ENCODE assay signal across 14 mouse cellular contexts in the genomic region with DNA sequence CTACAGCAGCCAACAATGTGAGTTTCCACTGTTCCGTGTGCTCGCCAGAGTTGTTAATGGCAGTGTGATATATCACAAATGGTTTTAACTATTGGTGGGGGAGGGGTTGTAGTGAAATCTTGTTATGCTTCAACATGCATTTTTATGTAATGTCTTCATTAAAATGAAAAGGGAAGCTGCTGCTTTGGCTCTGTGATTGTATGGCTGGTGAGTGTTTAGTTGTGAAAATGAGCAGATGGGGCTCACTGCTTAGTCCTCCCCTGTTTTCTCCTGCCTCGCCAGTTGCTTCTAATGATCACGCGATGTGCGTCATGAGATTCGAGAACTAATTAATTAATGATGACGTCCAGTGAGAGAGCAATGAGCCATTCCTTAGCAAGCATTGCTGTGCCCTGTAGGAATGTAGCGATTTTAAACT. TPM values are rescaled to one million over a fixed set of nuclear protein-coding genes. Genes with fewer than 3 reads are reported as not detected.
DNase-seq lines count a peak whose midpoint lies in the region; ATAC-seq and TF ChIP-seq lines count a peak whose summit lies in the region.
"Had no signal": no experiment of that assay in that cellular context is flagged by ENCODE, and none has a peak within 500 bp of the region (broad histone marks: within the 10 kb centered on the region; RNA-seq: fewer than 3 reads in every experiment).

No protein-coding gene starts in this region.

- H3K4me1 ChIP-seq in midbrain, postnatal 0 days (ENCODE audit: insufficient read depth, low read length) = no peaks in the 10 kb centered on the region
- H3K4me1 ChIP-seq in midbrain, embryonic 15.5 days = no peaks in the 10 kb centered on the region
- H3K4me1 ChIP-seq in forebrain, embryonic 15.5 days = peaks cover 9% of the 10 kb centered on the region
- H3K4me1 ChIP-seq in neural tube, embryonic 15.5 days = peaks cover 13% of the 10 kb centered on the region

- DNase-seq in frontal cortex, postnatal 10 days (ENCODE audit: low spot score in 2 of 2) = no peak
- DNase-seq in midbrain, postnatal 0 days (ENCODE audit: low spot score) = peak; percentile 63
- DNase-seq in adrenal gland, adult 8-10 months = no peak
- DNase-seq: cerebellum, adult 9-11 months; heart, adult 18-20 months; heart, postnatal 10 days; kidney, postnatal 4 days; lung, postnatal 4 days had no signal

- H3K4me2 ChIP-seq in midbrain, postnatal 0 days (ENCODE audit: low read depth, low read length, poor library complexity, severe bottlenecking) = no peak overlapping the region
- no peak overlapping the region for H3K4me2 ChIP-seq in midbrain, embryonic 15.5 days
- H3K4me2 ChIP-seq in forebrain, embryonic 15.5 days (replicated peaks) = no peak overlapping the region
- H3K4me2 ChIP-seq in neural tube, embryonic 15.5 days = peak overlapping the region; percentile 34; the same call in 1 of the 2 replicates

- WGBS in midbrain, postnatal 0 days = 60% methylated on average over 9 of the region's 9 CpGs
- 52% methylated on average over 9 of the region's 9 CpGs for WGBS in midbrain, embryonic 15.5 days
- 41% methylated on average over 9 of the region's 9 CpGs for WGBS in forebrain, embryonic 15.5 days
- 32% methylated on average over 9 of the region's 9 CpGs for WGBS in neural tube, embryonic 15.5 days

- no peak overlapping the region for H3K27ac ChIP-seq in midbrain, postnatal 0 days (ENCODE audit: low read depth, low read length)
- H3K27ac ChIP-seq in midbrain, embryonic 15.5 days = no peak overlapping the region
- peak overlapping the region; percentile 71 for H3K27ac ChIP-seq in forebrain, embryonic 15.5 days (replicated peaks)
- H3K27ac ChIP-seq in neural tube, embryonic 15.5 days (replicated peaks) = peak overlapping the region; percentile 66

- H3K4me3 ChIP-seq in midbrain, postnatal 0 days (ENCODE audit: low read depth, low read length) = no peak overlapping the region
- no peak overlapping the region for H3K4me3 ChIP-seq in midbrain, embryonic 15.5 days
- no peak overlapping the region for H3K4me3 ChIP-seq in forebrain, embryonic 15.5 days
- H3K4me3 ChIP-seq in neural tube, embryonic 15.5 days (replicated peaks) = no peak overlapping the region

- ATAC-seq in frontal cortex, adult (ENCODE audit: low TSS enrichment) = peak; percentile 43; the same call in 1 of the 2 replicates
- no peak for ATAC-seq in midbrain, postnatal 0 days (ENCODE audit: low FRiP score)
- no peak for ATAC-seq in midbrain, embryonic 15.5 days (replicated peaks)
- ATAC-seq in forebrain, embryonic 15.5 days (replicated peaks) = peak; percentile 70
- peak; percentile 84; the same call in 1 of the 2 replicates for ATAC-seq in neural tube, embryonic 15.5 days (ENCODE audit: low FRiP score)
- no peak for ATAC-seq in megakaryocyte-erythroid progenitor cell, adult 5-6 weeks (replicated peaks; ENCODE audit: low FRiP score, low TSS enrichment, poor library complexity, severe bottlenecking)
- ATAC-seq: intestine, postnatal 0 days had no signal

- no peaks in the 10 kb centered on the region for H3K9me3 ChIP-seq in midbrain, postnatal 0 days (ENCODE audit: low read length)
- no peaks in the 10 kb centered on the region for H3K9me3 ChIP-seq in midbrain, embryonic 15.5 days
- H3K9me3 ChIP-seq in forebrain, embryonic 15.5 days = no peaks in the 10 kb centered on the region
- H3K9me3 ChIP-seq in neural tube, embryonic 15.5 days (replicated peaks) = no peaks in the 10 kb centered on the region

- TF ChIP-seq CTCF in midbrain, postnatal 0 days (IDR thresholded peaks at IDR 0.05) = no peak

- H3K27me3 ChIP-seq in midbrain, postnatal 0 days (ENCODE audit: insufficient read depth, low read length) = no peaks in the 10 kb centered on the region
- peaks cover 4% of the 10 kb centered on the region; the same call in 1 of the 2 replicates for H3K27me3 ChIP-seq in midbrain, embryonic 15.5 days (replicated peaks)
- H3K27me3 ChIP-seq in forebrain, embryonic 15.5 days = peaks cover 30% of the 10 kb centered on the region
- peaks cover 3% of the 10 kb centered on the region; the same call in 1 of the 2 replicates for H3K27me3 ChIP-seq in neural tube, embryonic 15.5 days (replicated peaks)

- H3K9ac ChIP-seq in midbrain, postnatal 0 days (replicated peaks; ENCODE audit: low read length, poor library complexity, severe bottlenecking) = no peak overlapping the region
- H3K9ac ChIP-seq in midbrain, embryonic 15.5 days = no peak overlapping the region
- no peak overlapping the region for H3K9ac ChIP-seq in forebrain, embryonic 15.5 days (replicated peaks)
- no peak overlapping the region for H3K9ac ChIP-seq in neural tube, embryonic 15.5 days (replicated peaks)

- no peaks in the 10 kb centered on the region; the same call in 1 of the 2 replicates for H3K36me3 ChIP-seq in midbrain, postnatal 0 days (ENCODE audit: insufficient read depth, low read length)
- H3K36me3 ChIP-seq in midbrain, embryonic 15.5 days (replicated peaks) = no peaks in the 10 kb centered on the region
- H3K36me3 ChIP-seq in forebrain, embryonic 15.5 days = no peaks in the 10 kb centered on the region
- 0 out of 2 replicates have a peak, but pooled peaks cover 2% of the 10 kb centered on the region for H3K36me3 ChIP-seq in neural tube, embryonic 15.5 days

RNA-seq across cellular contexts. Expression of gene Vps4a, which starts 45.6 kb away (rescaled TPM):
- total RNA-seq in midbrain, postnatal 0 days (2014; rRNA removed) = 111 and 118 TPM in 2 replicates
- 166 and 171 TPM in 2 replicates for polyA plus RNA-seq in midbrain, postnatal 0 days (2015; fragmentation: Nextera tagmentation; extraction: Ambion mirVana)
- polyA plus RNA-seq in midbrain, embryonic 15.5 days (2015; fragmentation: Nextera tagmentation; extraction: Ambion mirVana) = 147 and 151 TPM in 2 replicates
- polyA plus RNA-seq in forebrain, embryonic 15.5 days (2015; fragmentation: Nextera tagmentation; extraction: Ambion mirVana) = 138 and 148 TPM in 2 replicates
- polyA plus RNA-seq in neural tube, embryonic 15.5 days (2015; fragmentation: Nextera tagmentation; extraction: Ambion mirVana) = 135 and 155 TPM in 2 replicates
- total RNA-seq in adrenal gland, adult 8-10 months (2022) = 100 to 1,000 TPM in 3 of 4 experiments, 10 to 100 TPM in 1; 98.3 to 108 (median 103) TPM
- 36.0 and 36.8 TPM in 2 replicates for total RNA-seq in megakaryocyte-erythroid progenitor cell, adult 5-6 weeks (2014; fragmentation: Nextera tagmentation)
- total RNA-seq in megakaryocyte-erythroid progenitor cell, adult 5-6 weeks (2017) = 25.0 and 42.5 TPM in 2 replicates

RNA-seq across cellular contexts. Expression of gene Sntb2, which starts 49.9 kb away (rescaled TPM):
- 7.1 and 7.9 TPM in 2 replicates for total RNA-seq in midbrain, postnatal 0 days (2014; rRNA removed)
- 3.2 and 3.3 TPM in 2 replicates for polyA plus RNA-seq in midbrain, postnatal 0 days (2015; fragmentation: Nextera tagmentation; extraction: Ambion mirVana)
- polyA plus RNA-seq in midbrain, embryonic 15.5 days (2015; fragmentation: Nextera tagmentation; extraction: Ambion mirVana) = 5.2 and 5.8 TPM in 2 replicates
- 3.7 and 4.3 TPM in 2 replicates for polyA plus RNA-seq in forebrain, embryonic 15.5 days (2015; fragmentation: Nextera tagmentation; extraction: Ambion mirVana)
- polyA plus RNA-seq in neural tube, embryonic 15.5 days (2015; fragmentation: Nextera tagmentation; extraction: Ambion mirVana) = 6.6 and 8.7 TPM in 2 replicates
- total RNA-seq in adrenal gland, adult 8-10 months (2022) = 10 to 100 TPM; 36.2 to 42.9 (median 38.8) TPM
- 0.26 and 0.49 TPM in 2 replicates for total RNA-seq in megakaryocyte-erythroid progenitor cell, adult 5-6 weeks (2014; fragmentation: Nextera tagmentation)
- total RNA-seq in megakaryocyte-erythroid progenitor cell, adult 5-6 weeks (2017) = 0.34 and 0.52 TPM in 2 replicates

Comparison
In these comparisons a context has a peak if more than half of its experiments do, and no peak if none do; other contexts are left out.
1. ATAC-seq: peak in frontal cortex, adult (single experiment), forebrain, embryonic 15.5 days (single experiment) and neural tube, embryonic 15.5 days (single experiment); none in midbrain, postnatal 0 days (single experiment), midbrain, embryonic 15.5 days (single experiment) and megakaryocyte-erythroid progenitor cell, adult 5-6 weeks (single experiment).
2. H3K27ac ChIP-seq: peak in forebrain, embryonic 15.5 days (single experiment) and neural tube, embryonic 15.5 days (single experiment); none in midbrain, postnatal 0 days (single experiment) and midbrain, embryonic 15.5 days (single experiment).